Mouse (Mus musculus) neural tube, embryonic 13.5 days (tissue): ENCODE results near the gene Aco1. TPM values are rescaled to one million over a fixed set of nuclear protein-coding genes. Genes with fewer than 3 reads are reported as not detected.

Experiments used
- ATAC-seq: fragments of 200-750 bp; cut with Nextera tagmentation; 2 replicates; pipeline ENCODE4 v1.8.0; 2017; ENCODE audit warnings: low read depth, mild to moderate bottlenecking, moderate TSS enrichment, moderate library complexity
- H3K27ac ChIP-seq: fragments of 300-500 bp; sonication (generic); replicated peaks from 2 replicates; pipeline ENCODE4 v1.5.1; 2015; ENCODE audit warnings: moderate library complexity, mild to moderate bottlenecking, inconsistent platforms
- H3K27me3 ChIP-seq: fragments of 300-500 bp; sonication (generic); 2 replicates; pipeline ENCODE4 v1.6.1; 2015; ENCODE audit warnings: mild to moderate bottlenecking, inconsistent platforms
- H3K36me3 ChIP-seq: fragments of 300-500 bp; sonication (generic); 2 replicates; pipeline ENCODE4 v1.6.1; 2015; ENCODE audit warnings: mild to moderate bottlenecking, inconsistent platforms
- H3K4me1 ChIP-seq: fragments of 300-500 bp; sonication (generic); replicated peaks from 2 replicates; pipeline ENCODE4 v1.6.1; 2015; ENCODE audit warnings: inconsistent platforms
- H3K4me2 ChIP-seq: fragments of 300-500 bp; sonication (generic); 2 replicates; pipeline ENCODE4 v1.6.1; 2015; ENCODE audit warnings: inconsistent platforms, mild to moderate bottlenecking, moderate library complexity
- H3K4me3 ChIP-seq: fragments of 300-500 bp; sonication (generic); 2 replicates; pipeline ENCODE4 v1.5.1; 2015; ENCODE audit warnings: mild to moderate bottlenecking, inconsistent platforms
- H3K9ac ChIP-seq: fragments of 300-500 bp; sonication (generic); 2 replicates; pipeline ENCODE4 v1.6.1; 2015; ENCODE audit warnings: moderate library complexity, mild to moderate bottlenecking, inconsistent platforms
- H3K9me3 ChIP-seq: fragments of 300-500 bp; sonication (generic); 2 replicates; pipeline ENCODE4 v1.6.1; 2016; ENCODE audit warnings: inconsistent platforms
- WGBS: fragments of 180-500 bp; shearing (Covaris S2); methylation state at CpG from one replicate; pipeline ENCODE4 v1.1.7; 2015; 5-methylcytosine and 5-hydroxymethylcytosine counted together
- polyA plus RNA-seq: library from polyadenylated mRNA; unstranded; fragments of >200 nt; fragmentation: Nextera tagmentation; extraction: Ambion mirVana; gene quantifications from 2 replicates; pipeline ENCODE4 v1.2.1, GENCODE M21; 2015

The Aco1 gene
- polyA plus RNA-seq, 1 experiment from 2014 or later: 47.6 TPM

GRCm38 (mm10) chr4:40160591-40161434, 17.9 kb downstream of the Aco1 start:
- no peak for ATAC-seq
- H3K36me3 ChIP-seq: peaks cover 20% of the 10 kb centered on the region
- no peaks in the 10 kb centered on the region for H3K27me3 ChIP-seq
- H3K4me1 ChIP-seq: no peaks in the 10 kb centered on the region
- no peak overlapping the region for H3K27ac ChIP-seq
- no peak overlapping the region for H3K4me2 ChIP-seq
- H3K9ac ChIP-seq: no peak overlapping the region
- H3K9me3 ChIP-seq: no peaks in the 10 kb centered on the region
- 95% methylated on average over 8 of the region's 8 CpGs for WGBS
- H3K4me3 ChIP-seq: no peak overlapping the region

- no peak overlapping the region for H3K27ac ChIP-seq
- H3K4me1 ChIP-seq: no peaks in the 10 kb centered on the region
- 84% methylated on average over 10 of the region's 10 CpGs for WGBS
- no peaks in the 10 kb centered on the region for H3K27me3 ChIP-seq
- H3K4me3 ChIP-seq: no peak overlapping the region
- H3K36me3 ChIP-seq: peaks cover 40% of the 10 kb centered on the region
- H3K4me2 ChIP-seq: no peak overlapping the region
- no peak for ATAC-seq
- H3K9me3 ChIP-seq: no peaks in the 10 kb centered on the region
- H3K9ac ChIP-seq: no peak overlapping the region
These were observed 20.8 kb downstream of the Aco1 start for GRCm38 (mm10) chr4:40163646-40164045.

- no peak overlapping the region for H3K4me2 ChIP-seq
- WGBS: 88% methylated on average over 4 of the region's 4 CpGs
- H3K9me3 ChIP-seq: no peaks in the 10 kb centered on the region
- H3K27ac ChIP-seq: no peak overlapping the region
- peaks cover 53% of the 10 kb centered on the region for H3K36me3 ChIP-seq
- no peak for ATAC-seq
- H3K4me3 ChIP-seq: no peak overlapping the region
- no peaks in the 10 kb centered on the region for H3K4me1 ChIP-seq
- H3K9ac ChIP-seq: no peak overlapping the region
- no peaks in the 10 kb centered on the region for H3K27me3 ChIP-seq
These were observed 28.6 kb downstream of the Aco1 start for GRCm38 (mm10) chr4:40171477-40171876.

- Histone ChIP-seq H3K4me3 (no peak overlapping the region), H3K27ac (no peak overlapping the region), H3K9ac (no peak overlapping the region), H3K27me3 (no peaks in the 10 kb centered on the region), H3K36me3 (peaks cover 49% of the 10 kb centered on the region), H3K9me3 (no peaks in the 10 kb centered on the region), H3K4me2 (no peak overlapping the region), H3K4me1 (no peaks in the 10 kb centered on the region)
- ATAC-seq: no peak
- WGBS: 95% methylated on average over 2 of the region's 2 CpGs
These were observed 29.5 kb downstream of the Aco1 start for GRCm38 (mm10) chr4:40172336-40172735.

- H3K9ac ChIP-seq: no peak overlapping the region
- no peak overlapping the region for H3K4me3 ChIP-seq
- no peak for ATAC-seq
- no peak overlapping the region for H3K27ac ChIP-seq
- no peaks in the 10 kb centered on the region for H3K27me3 ChIP-seq
- peaks cover 50% of the 10 kb centered on the region for H3K36me3 ChIP-seq
- H3K4me1 ChIP-seq: no peaks in the 10 kb centered on the region
- no peaks in the 10 kb centered on the region for H3K9me3 ChIP-seq
- 89% methylated on average over 4 of the region's 4 CpGs for WGBS
- H3K4me2 ChIP-seq: no peak overlapping the region
These were observed 31.4 kb downstream of the Aco1 start for GRCm38 (mm10) chr4:40174321-40174720.

GRCm38 (mm10) chr4:40178584-40178983, 35.7 kb downstream of the Aco1 start:
- Histone ChIP-seq H3K27me3 (no peaks in the 10 kb centered on the region), H3K4me2 (no peak overlapping the region), H3K4me3 (no peak overlapping the region), H3K9ac (no peak overlapping the region), H3K9me3 (no peaks in the 10 kb centered on the region), H3K27ac (no peak overlapping the region), H3K36me3 (peaks cover 77% of the 10 kb centered on the region), H3K4me1 (no peaks in the 10 kb centered on the region)
- WGBS: 95% methylated on average over 17 of the region's 17 CpGs
- ATAC-seq: no peak

- H3K4me2 ChIP-seq: no peak overlapping the region
- H3K9me3 ChIP-seq: no peaks in the 10 kb centered on the region
- no peak overlapping the region for H3K4me3 ChIP-seq
- H3K36me3 ChIP-seq: peaks cover 91% of the 10 kb centered on the region
- no peak overlapping the region for H3K27ac ChIP-seq
- H3K4me1 ChIP-seq: no peaks in the 10 kb centered on the region
- no peak for ATAC-seq
- 94% methylated on average over 6 of the region's 6 CpGs for WGBS
- no peak overlapping the region for H3K9ac ChIP-seq
- no peaks in the 10 kb centered on the region for H3K27me3 ChIP-seq
These were observed 37.2 kb downstream of the Aco1 start for GRCm38 (mm10) chr4:40180046-40180445.

- Histone ChIP-seq H3K27ac (no peak overlapping the region), H3K9me3 (no peaks in the 10 kb centered on the region), H3K4me1 (no peaks in the 10 kb centered on the region), H3K9ac (no peak overlapping the region), H3K4me2 (no peak overlapping the region), H3K4me3 (no peak overlapping the region), H3K27me3 (no peaks in the 10 kb centered on the region), H3K36me3 (peaks cover 91% of the 10 kb centered on the region)
- no peak for ATAC-seq
- 94% methylated on average over 8 of the region's 8 CpGs for WGBS
These were observed 38.8 kb downstream of the Aco1 start for GRCm38 (mm10) chr4:40181681-40182080.

GRCm38 (mm10) chr4:40182651-40183320, 39.9 kb downstream of the Aco1 start:
- Histone ChIP-seq H3K27me3 (no peaks in the 10 kb centered on the region), H3K27ac (no peak overlapping the region), H3K4me1 (no peaks in the 10 kb centered on the region), H3K36me3 (peaks cover 96% of the 10 kb centered on the region), H3K4me3 (no peak overlapping the region), H3K4me2 (no peak overlapping the region), H3K9ac (no peak overlapping the region), H3K9me3 (no peaks in the 10 kb centered on the region)
- peak; percentile 50; the same call in 1 of the 2 replicates for ATAC-seq
- 43% methylated on average over 14 of the region's 14 CpGs for WGBS

- no peak for ATAC-seq
- H3K36me3 ChIP-seq: peaks cover 96% of the 10 kb centered on the region
- no peak overlapping the region for H3K9ac ChIP-seq
- no peak overlapping the region for H3K4me3 ChIP-seq
- H3K4me1 ChIP-seq: no peaks in the 10 kb centered on the region
- no peaks in the 10 kb centered on the region for H3K27me3 ChIP-seq
- no peak overlapping the region for H3K4me2 ChIP-seq
- H3K9me3 ChIP-seq: no peaks in the 10 kb centered on the region
- no peak overlapping the region for H3K27ac ChIP-seq
- WGBS: 94% methylated on average over 6 of the region's 6 CpGs
These were observed 40.9 kb downstream of the Aco1 start for GRCm38 (mm10) chr4:40183781-40184180.

- Histone ChIP-seq H3K27ac (no peak overlapping the region), H3K27me3 (no peaks in the 10 kb centered on the region), H3K4me1 (no peaks in the 10 kb centered on the region), H3K36me3 (peaks cover 98% of the 10 kb centered on the region), H3K9ac (no peak overlapping the region), H3K4me3 (no peak overlapping the region), H3K4me2 (no peak overlapping the region), H3K9me3 (no peaks in the 10 kb centered on the region)
- 80% methylated on average over 5 of the region's 5 CpGs for WGBS
- ATAC-seq: no peak
These were observed 41.6 kb downstream of the Aco1 start for GRCm38 (mm10) chr4:40184470-40184869.

GRCm38 (mm10) chr4:40187956-40188355, 45.1 kb downstream of the Aco1 start:
- no peaks in the 10 kb centered on the region for H3K27me3 ChIP-seq
- no peak overlapping the region for H3K4me2 ChIP-seq
- ATAC-seq: no peak
- no peak overlapping the region for H3K27ac ChIP-seq
- H3K36me3 ChIP-seq: peaks cover 96% of the 10 kb centered on the region
- H3K4me3 ChIP-seq: no peak overlapping the region
- no peak overlapping the region for H3K9ac ChIP-seq
- no peaks in the 10 kb centered on the region for H3K9me3 ChIP-seq
- WGBS: 92% methylated on average over 7 of the region's 7 CpGs
- no peaks in the 10 kb centered on the region for H3K4me1 ChIP-seq
